Mouse (Mus musculus): ENCODE data around the gene Ldlr. TPM values are rescaled to one million over a fixed set of nuclear protein-coding genes. Genes with fewer than 3 reads are reported as not detected.
A peak's percentile ranks its signal among the peaks of the same experiment; 100 is the strongest.
"Not testable (repeated sequence)": the region's sequence is repeated elsewhere in the genome, so short reads cannot be mapped to it uniquely, and the experiment has no call there.

Ldlr gene
- polyA plus RNA-seq, 1 experiment from 2014 or later = 7.3 TPM

DNA sequence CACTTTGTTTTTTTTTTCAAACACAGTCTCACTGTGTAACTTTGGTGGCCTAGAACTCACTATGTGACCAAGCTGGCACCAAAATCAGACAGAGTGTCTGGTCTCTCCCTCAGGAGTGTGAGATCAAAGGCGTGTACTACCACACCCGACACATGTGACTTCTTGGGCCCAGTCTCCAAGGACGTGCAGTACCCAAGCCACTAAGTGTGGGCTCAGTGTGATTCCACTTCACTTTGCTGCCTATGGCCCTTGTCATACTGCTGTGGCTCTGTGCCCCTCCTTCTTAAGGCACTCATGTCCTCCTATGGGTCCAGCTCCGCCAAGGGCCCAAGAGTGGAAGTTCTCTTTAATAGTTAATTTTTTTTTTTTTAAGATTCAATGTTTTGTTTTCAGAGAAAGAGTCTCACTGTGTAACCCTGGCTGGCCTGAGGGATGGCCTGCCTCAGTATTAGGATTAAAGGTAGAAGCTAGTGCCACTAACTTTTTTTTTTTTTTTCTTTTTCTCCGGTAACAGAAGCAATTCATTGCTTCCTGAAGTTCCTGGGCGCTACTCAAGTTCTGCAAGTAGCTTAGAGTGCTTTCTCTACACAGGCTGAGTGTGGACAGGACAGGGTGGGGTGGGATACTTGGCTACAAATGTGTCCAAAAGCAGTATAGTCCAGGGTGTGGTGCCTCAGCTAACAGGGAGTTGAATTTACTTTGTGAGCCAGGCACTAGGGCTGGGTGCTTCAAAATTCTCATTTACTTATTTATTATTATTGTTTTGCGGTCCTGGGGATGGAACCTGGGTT is 61.4 kb downstream of the Ldlr start:
- Histone ChIP-seq H3K27ac (replicated peaks in 1 of 2; ENCODE audit: control insufficient read depth in 1 of 2, insufficient read depth in 1 of 2, low read depth in 2 of 2, low read length in 2 of 2) (no peak overlapping the region), H3K9me3 (ENCODE audit: control insufficient read depth, low read length) (no peaks in the 10 kb centered on the region), H3K4me1 (ENCODE audit: control insufficient read depth in 2 of 2, insufficient read depth in 2 of 2, low read length in 2 of 2) (peaks cover 17 to 35% of the 10 kb centered on the region in 2 experiments), H3K4me2 (ENCODE audit: low read length) (no peak overlapping the region), H3K36me3 (ENCODE audit: control insufficient read depth, insufficient read depth, low read length) (peaks cover 89% of the 10 kb centered on the region), H3K4me3 (ENCODE audit: control insufficient read depth in 1 of 2, insufficient read depth in 1 of 2, low read depth in 1 of 2, low read length in 2 of 2) (no peak overlapping the region), H3K27me3 (ENCODE audit: control insufficient read depth, insufficient read depth, low read length) (no peaks in the 10 kb centered on the region), H3K9ac (ENCODE audit: low read length) (no peak overlapping the region)
- ATAC-seq (ENCODE audit: insufficient number of reproducible peaks, insufficient read depth, low FRiP score, low read depth) = no peak
- 84% methylated on average over 7 of the region's 7 CpGs for WGBS

GRCm38 (mm10) chr9:21786309-21786708 is 63.0 kb downstream of the Ldlr start:
- H3K27ac ChIP-seq (replicated peaks in 1 of 2; ENCODE audit: control insufficient read depth in 1 of 2, insufficient read depth in 1 of 2, low read depth in 2 of 2, low read length in 2 of 2); H3K27me3 ChIP-seq (ENCODE audit: control insufficient read depth, insufficient read depth, low read length); ATAC-seq (ENCODE audit: insufficient number of reproducible peaks, insufficient read depth, low FRiP score, low read depth); H3K9me3 ChIP-seq (ENCODE audit: control insufficient read depth, low read length); H3K4me3 ChIP-seq (ENCODE audit: control insufficient read depth in 1 of 2, insufficient read depth in 1 of 2, low read depth in 1 of 2, low read length in 2 of 2); H3K9ac ChIP-seq (ENCODE audit: low read length); H3K4me2 ChIP-seq (ENCODE audit: low read length): not testable (repeated sequence)
- Histone ChIP-seq H3K36me3 (ENCODE audit: control insufficient read depth, insufficient read depth, low read length) (peaks cover 89% of the 10 kb centered on the region), H3K4me1 (ENCODE audit: control insufficient read depth in 2 of 2, insufficient read depth in 2 of 2, low read length in 2 of 2) (peaks cover 17 to 40% of the 10 kb centered on the region in 2 experiments)
- WGBS = 65% methylated on average over 1 of the region's 2 CpGs

- H3K9ac ChIP-seq (ENCODE audit: low read length) = no peak overlapping the region
- H3K4me2 ChIP-seq (ENCODE audit: low read length) = no peak overlapping the region
- H3K4me1 ChIP-seq (ENCODE audit: control insufficient read depth in 2 of 2, insufficient read depth in 2 of 2, low read length in 2 of 2) = peaks cover 17 to 41% of the 10 kb centered on the region in 2 experiments
- H3K36me3 ChIP-seq (ENCODE audit: control insufficient read depth, insufficient read depth, low read length) = peaks cover 89% of the 10 kb centered on the region
- H3K9me3 ChIP-seq (ENCODE audit: control insufficient read depth, low read length) = no peaks in the 10 kb centered on the region
- ATAC-seq (ENCODE audit: insufficient number of reproducible peaks, insufficient read depth, low FRiP score, low read depth) = no peak
- WGBS = 23% methylated on average over 6 of the region's 6 CpGs
- H3K4me3 ChIP-seq (ENCODE audit: control insufficient read depth in 1 of 2, insufficient read depth in 1 of 2, low read depth in 1 of 2, low read length in 2 of 2) = no peak overlapping the region
- peak overlapping the region in 1 of 2 experiments; percentile 46; a peak in 2 of 4 replicates for H3K27ac ChIP-seq (replicated peaks in 1 of 2; ENCODE audit: control insufficient read depth in 1 of 2, insufficient read depth in 1 of 2, low read depth in 2 of 2, low read length in 2 of 2)
- H3K27me3 ChIP-seq (ENCODE audit: control insufficient read depth, insufficient read depth, low read length) = no peaks in the 10 kb centered on the region
These were observed 63.6 kb downstream of the Ldlr start for GRCm38 (mm10) chr9:21786906-21787305.

DNA sequence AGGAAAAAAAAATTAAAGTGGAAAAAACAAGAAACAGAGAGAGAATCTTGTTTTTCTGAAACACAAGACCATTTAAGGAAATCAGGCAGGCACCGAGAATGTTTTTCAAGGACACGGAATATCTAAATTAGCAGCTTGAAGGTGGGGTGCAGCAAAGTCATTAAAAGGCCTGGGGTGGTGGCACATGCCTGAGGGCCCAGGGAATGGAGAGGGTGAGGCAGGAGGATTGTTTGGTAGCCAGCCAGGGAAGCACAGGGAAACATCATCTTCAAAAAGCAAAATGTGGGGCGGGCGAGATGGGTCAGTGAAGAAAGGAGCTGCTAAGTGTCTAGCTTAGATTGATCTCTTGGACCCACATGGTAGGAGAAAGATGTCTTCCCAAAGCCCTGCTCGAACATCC is 64.4 kb downstream of the Ldlr start:
- no peaks in the 10 kb centered on the region for H3K27me3 ChIP-seq (ENCODE audit: control insufficient read depth, insufficient read depth, low read length)
- WGBS = 81% methylated on average over 5 of the region's 5 CpGs
- peak overlapping the region; percentile 30; the same call in 1 of the 2 replicates for H3K9ac ChIP-seq (ENCODE audit: low read length)
- ATAC-seq (ENCODE audit: insufficient number of reproducible peaks, insufficient read depth, low FRiP score, low read depth) = no peak
- H3K27ac ChIP-seq (replicated peaks in 1 of 2; ENCODE audit: control insufficient read depth in 1 of 2, insufficient read depth in 1 of 2, low read depth in 2 of 2, low read length in 2 of 2) = peak overlapping the region in 1 of 2 experiments; percentile 46; a peak in 2 of 4 replicates
- H3K4me2 ChIP-seq (ENCODE audit: low read length) = no peak overlapping the region
- H3K9me3 ChIP-seq (ENCODE audit: control insufficient read depth, low read length) = no peaks in the 10 kb centered on the region
- no peak overlapping the region for H3K4me3 ChIP-seq (ENCODE audit: control insufficient read depth in 1 of 2, insufficient read depth in 1 of 2, low read depth in 1 of 2, low read length in 2 of 2)
- H3K4me1 ChIP-seq (ENCODE audit: control insufficient read depth in 2 of 2, insufficient read depth in 2 of 2, low read length in 2 of 2) = peaks cover 22 to 42% of the 10 kb centered on the region in 2 experiments
- peaks cover 94% of the 10 kb centered on the region for H3K36me3 ChIP-seq (ENCODE audit: control insufficient read depth, insufficient read depth, low read length)

DNA sequence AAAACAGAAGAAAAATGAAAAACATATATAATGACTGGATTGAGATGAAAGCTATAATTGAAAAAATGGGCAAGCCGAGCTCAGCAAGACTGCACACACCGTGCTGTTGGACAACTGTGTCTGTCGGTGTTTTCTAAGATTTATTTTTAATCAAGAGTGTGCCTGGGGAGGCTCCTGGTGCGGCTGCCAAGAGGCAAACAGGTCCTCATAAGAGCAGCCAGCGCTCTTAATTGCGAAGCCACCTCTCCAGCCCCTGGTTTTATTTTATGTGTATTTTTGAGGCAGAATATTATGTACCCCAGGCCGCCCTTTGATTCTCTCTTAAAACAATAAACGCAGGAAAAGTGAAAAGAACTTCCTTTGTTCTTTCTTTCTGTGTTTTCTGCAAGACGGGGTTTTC is 65.0 kb downstream of the Ldlr start:
- Histone ChIP-seq H3K4me1 (ENCODE audit: control insufficient read depth in 2 of 2, insufficient read depth in 2 of 2, low read length in 2 of 2) (peaks cover 21 to 44% of the 10 kb centered on the region in 2 experiments), H3K9ac (ENCODE audit: low read length) (peak overlapping the region; percentile 8; the same call in 1 of the 2 replicates), H3K4me2 (ENCODE audit: low read length) (no peak overlapping the region)

GRCm38 (mm10) chr9:21791861-21792260 is 68.6 kb downstream of the Ldlr start:
- H3K9me3 ChIP-seq (ENCODE audit: control insufficient read depth, low read length) = no peaks in the 10 kb centered on the region
- H3K27me3 ChIP-seq (ENCODE audit: control insufficient read depth, insufficient read depth, low read length) = no peaks in the 10 kb centered on the region
- no peak overlapping the region for H3K4me3 ChIP-seq (ENCODE audit: control insufficient read depth in 1 of 2, insufficient read depth in 1 of 2, low read depth in 1 of 2, low read length in 2 of 2)
- peak overlapping the region; percentile 47 for H3K4me2 ChIP-seq (ENCODE audit: low read length)
- 24% methylated on average over 8 of the region's 8 CpGs for WGBS
- peak; percentile 74 for ATAC-seq (ENCODE audit: insufficient number of reproducible peaks, insufficient read depth, low FRiP score, low read depth)
- peak overlapping the region; percentile 54 for H3K9ac ChIP-seq (ENCODE audit: low read length)
- peaks cover 86% of the 10 kb centered on the region for H3K36me3 ChIP-seq (ENCODE audit: control insufficient read depth, insufficient read depth, low read length)
- H3K27ac ChIP-seq (replicated peaks in 1 of 2; ENCODE audit: control insufficient read depth in 1 of 2, insufficient read depth in 1 of 2, low read depth in 2 of 2, low read length in 2 of 2) = peak overlapping the region; percentile 67 to 89
- H3K4me1 ChIP-seq (ENCODE audit: control insufficient read depth in 2 of 2, insufficient read depth in 2 of 2, low read length in 2 of 2) = peaks cover 29 to 66% of the 10 kb centered on the region in 2 experiments

More for the DNA sequence above, 65.0 kb downstream of the Ldlr start:
- Histone ChIP-seq H3K9me3 (ENCODE audit: control insufficient read depth, low read length) (no peaks in the 10 kb centered on the region), H3K27ac (replicated peaks in 1 of 2; ENCODE audit: control insufficient read depth in 1 of 2, insufficient read depth in 1 of 2, low read depth in 2 of 2, low read length in 2 of 2) (peak overlapping the region; percentile 29 to 46; a peak in 3 of 4 replicates), H3K36me3 (ENCODE audit: control insufficient read depth, insufficient read depth, low read length) (peaks cover 96% of the 10 kb centered on the region), H3K4me3 (ENCODE audit: control insufficient read depth in 1 of 2, insufficient read depth in 1 of 2, low read depth in 1 of 2, low read length in 2 of 2) (no peak overlapping the region), H3K27me3 (ENCODE audit: control insufficient read depth, insufficient read depth, low read length) (no peaks in the 10 kb centered on the region)
- ATAC-seq (ENCODE audit: insufficient number of reproducible peaks, insufficient read depth, low FRiP score, low read depth) = no peak
- 57% methylated on average over 9 of the region's 9 CpGs for WGBS

DNA sequence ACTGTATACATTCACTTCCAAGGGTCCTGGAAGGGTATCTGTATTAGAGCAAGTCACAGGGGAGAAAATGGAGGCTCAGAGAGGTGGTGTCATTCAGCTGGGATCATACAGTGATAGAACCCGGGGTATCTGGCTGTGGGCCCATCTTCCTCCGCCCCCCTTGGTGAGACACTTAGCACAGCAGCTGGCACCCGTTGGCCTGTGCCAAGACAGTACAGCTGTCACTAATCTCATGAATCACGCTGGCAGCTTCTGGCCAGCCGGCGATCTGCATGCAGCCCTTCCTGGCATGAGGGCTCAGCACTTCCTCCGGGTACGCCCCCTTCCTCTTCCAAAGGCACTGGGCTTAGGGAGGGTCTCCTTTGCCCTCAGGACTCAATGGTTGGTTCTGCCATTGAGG is 69.4 kb downstream of the Ldlr start:
- peaks cover 30 to 67% of the 10 kb centered on the region in 2 experiments for H3K4me1 ChIP-seq (ENCODE audit: control insufficient read depth in 2 of 2, insufficient read depth in 2 of 2, low read length in 2 of 2)
- H3K9ac ChIP-seq (ENCODE audit: low read length) = peak overlapping the region; percentile 21; the same call in 1 of the 2 replicates
- H3K27me3 ChIP-seq (ENCODE audit: control insufficient read depth, insufficient read depth, low read length) = no peaks in the 10 kb centered on the region
- H3K27ac ChIP-seq (replicated peaks in 1 of 2; ENCODE audit: control insufficient read depth in 1 of 2, insufficient read depth in 1 of 2, low read depth in 2 of 2, low read length in 2 of 2) = peak overlapping the region; percentile 23 to 89; a peak in 2 of 4 replicates
- 28% methylated on average over 8 of the region's 8 CpGs for whole genome bisulfite sequencing
- H3K36me3 ChIP-seq (ENCODE audit: control insufficient read depth, insufficient read depth, low read length) = peaks cover 78% of the 10 kb centered on the region
- no peak; the same call in 1 of the 2 replicates for ATAC-seq (ENCODE audit: insufficient number of reproducible peaks, insufficient read depth, low FRiP score, low read depth)
- peak overlapping the region; percentile 47 for H3K4me2 ChIP-seq (ENCODE audit: low read length)
- no peak overlapping the region for H3K4me3 ChIP-seq (ENCODE audit: control insufficient read depth in 1 of 2, insufficient read depth in 1 of 2, low read depth in 1 of 2, low read length in 2 of 2)
- no peaks in the 10 kb centered on the region for H3K9me3 ChIP-seq (ENCODE audit: control insufficient read depth, low read length)
